Mouse (Mus musculus) kidney, postnatal 0 days (tissue): ENCODE results near the gene Olfr1040. TPM values are rescaled to one million over a fixed set of nuclear protein-coding genes. Genes with fewer than 3 reads are reported as not detected.
"Not testable (repeated sequence)": the region's sequence is repeated elsewhere in the genome, so short reads cannot be mapped to it uniquely, and the experiment has no call there.

Source experiments
- ATAC-seq: fragments of 200-750 bp; cut with Nextera tagmentation; replicated peaks from 2 replicates; pipeline ENCODE4 v1.8.0; 2017; ENCODE audit warnings: low read depth, moderate number of reproducible peaks, moderate TSS enrichment, moderate library complexity; ENCODE audit not compliant: low FRiP score
- DNase-seq: peaks from one replicate; pipeline ENCODE4 v3.0.0-alpha.2; 2016; ENCODE audit warnings: low spot score
- H3K27ac ChIP-seq: fragments of 300-500 bp; sonication (generic); 2 replicates; pipeline ENCODE4 v1.5.1; 2014; ENCODE audit warnings: mild to moderate bottlenecking
- H3K27me3 ChIP-seq: fragments of 300-500 bp; sonication (generic); 2 replicates; pipeline ENCODE4 v1.6.1; 2014; ENCODE audit warnings: low read length, mixed read lengths; ENCODE audit not compliant: insufficient read depth
- H3K36me3 ChIP-seq: fragments of 300-500 bp; sonication (generic); 2 replicates; pipeline ENCODE4 v1.6.1; 2014; ENCODE audit warnings: low read length, mixed read lengths; ENCODE audit not compliant: insufficient read depth
- H3K4me1 ChIP-seq: fragments of 300-500 bp; sonication (generic); replicated peaks from 2 replicates; pipeline ENCODE4 v1.6.1; 2014; ENCODE audit warnings: antibody characterized with exemption, low read length, mixed read lengths; ENCODE audit not compliant: insufficient read depth
- H3K4me2 ChIP-seq: fragments of 300-500 bp; sonication (generic); 2 replicates; pipeline ENCODE4 v1.6.1; 2014; ENCODE audit warnings: mild to moderate bottlenecking, low read length, moderate library complexity, mixed read lengths
- H3K4me3 ChIP-seq: fragments of 300-500 bp; sonication (generic); replicated peaks from 2 replicates; pipeline ENCODE4 v1.5.1; 2014; ENCODE audit warnings: low read depth, low read length
- H3K9ac ChIP-seq: fragments of 300-500 bp; sonication (generic); 2 replicates; pipeline ENCODE4 v1.6.1; 2014; ENCODE audit warnings: low read depth, low read length
- H3K9me3 ChIP-seq: fragments of 300-500 bp; sonication (generic); replicated peaks from 2 replicates; pipeline ENCODE4 v1.6.1; 2016; ENCODE audit warnings: low read length, inconsistent platforms, mixed read lengths
- CTCF ChIP-seq: IDR thresholded peaks from 2 replicates; pipeline ENCODE4 v1.5.1; 2016; ENCODE audit warnings: antibody characterized with exemption, low read depth, mild to moderate bottlenecking, moderate library complexity
- WGBS: fragments of 180-500 bp; shearing (Covaris S2); extraction: QIAGEN DNeasy Blood & Tissue Kit; methylation state at CpG from one replicate; pipeline ENCODE4 v1.1.7; 2014; 5-methylcytosine and 5-hydroxymethylcytosine counted together
- polyA plus RNA-seq: library from polyadenylated mRNA; unstranded; fragments of >200 nt; fragmentation: Nextera tagmentation; extraction: Ambion mirVana; gene quantifications from 2 replicates; pipeline ENCODE4 v1.2.1, GENCODE M21; 2015

The Olfr1040 gene
- polyA plus RNA-seq: not detected in 2 replicates

GRCm38 (mm10) chr2:86146632-86147031 lies at the start of gene Olfr1040:
Olfr1040 (minus strand) TSS chr2:86146732.
- no peak within 1 kb of the TSS for H3K27ac ChIP-seq
- H3K27me3 ChIP-seq: no peaks in the 10 kb centered on the region
- ATAC-seq (no peak), DNase-seq (no peak)
- no peaks in the 10 kb centered on the region for H3K4me1 ChIP-seq
- no peaks in the 10 kb centered on the region for H3K9me3 ChIP-seq
- H3K4me3 ChIP-seq: no peak within 1 kb of the TSS
- no peak within 1 kb of the TSS for H3K4me2 ChIP-seq
- H3K36me3 ChIP-seq: no peaks in the 10 kb centered on the region
- H3K9ac ChIP-seq: no peak within 1 kb of the TSS
- 80% methylated on average over 1 of the region's 1 CpGs for WGBS
- no peak for TF ChIP-seq CTCF

- Histone ChIP-seq H3K9me3 (no peaks in the 10 kb centered on the region), H3K36me3 (no peaks in the 10 kb centered on the region), H3K9ac (no peak overlapping the region), H3K27ac (no peak overlapping the region), H3K27me3 (no peaks in the 10 kb centered on the region), H3K4me1 (no peaks in the 10 kb centered on the region), H3K4me2 (no peak overlapping the region), H3K4me3 (no peak overlapping the region)
- 48% methylated on average over 1 of the region's 1 CpGs for WGBS
- no peak for TF ChIP-seq CTCF
- ATAC-seq (no peak), DNase-seq (no peak)
These were observed 49.3 kb upstream of the Olfr1040 start for GRCm38 (mm10) chr2:86195863-86196262.

- H3K4me3 ChIP-seq: no peak within 1 kb of the TSS
- no peaks in the 10 kb centered on the region for H3K9me3 ChIP-seq
- ATAC-seq (no peak), DNase-seq (no peak)
- no peak within 1 kb of the TSS for H3K27ac ChIP-seq
- no peak for TF ChIP-seq CTCF
- no peaks in the 10 kb centered on the region for H3K4me1 ChIP-seq
- no peaks in the 10 kb centered on the region for H3K27me3 ChIP-seq
- H3K36me3 ChIP-seq: no peaks in the 10 kb centered on the region
- no peak within 1 kb of the TSS for H3K9ac ChIP-seq
- H3K4me2 ChIP-seq: no peak within 1 kb of the TSS
These were observed 39.1 kb upstream of the Olfr1040 start, which contains the start of gene Olfr52 for GRCm38 (mm10) chr2:86185583-86185982. Olfr52 (minus strand) TSS chr2:86185683.

GRCm38 (mm10) chr2:86179950-86180349 lies 33.4 kb upstream of the Olfr1040 start:
- Histone ChIP-seq H3K27ac (no peak overlapping the region), H3K4me2 (no peak overlapping the region), H3K27me3 (no peaks in the 10 kb centered on the region), H3K36me3 (no peaks in the 10 kb centered on the region), H3K4me1 (no peaks in the 10 kb centered on the region), H3K4me3 (no peak overlapping the region), H3K9ac (no peak overlapping the region), H3K9me3 (no peaks in the 10 kb centered on the region)
- ATAC-seq (no peak), DNase-seq (no peak)
- 76% methylated on average over 3 of the region's 3 CpGs for WGBS
- TF ChIP-seq CTCF: no peak

GRCm38 (mm10) chr2:86177720-86178119 lies 31.2 kb upstream of the Olfr1040 start, which contains the start of gene Olfr1044:
Olfr1044 (minus strand) TSS chr2:86177820.
- H3K9ac ChIP-seq: no peak within 1 kb of the TSS
- H3K27me3 ChIP-seq: no peaks in the 10 kb centered on the region
- H3K27ac ChIP-seq: no peak within 1 kb of the TSS
- ATAC-seq (no peak), DNase-seq (no peak)
- no peak within 1 kb of the TSS for H3K4me2 ChIP-seq
- TF ChIP-seq CTCF: no peak
- no peaks in the 10 kb centered on the region for H3K36me3 ChIP-seq
- no peak within 1 kb of the TSS for H3K4me3 ChIP-seq
- no peaks in the 10 kb centered on the region for H3K4me1 ChIP-seq
- H3K9me3 ChIP-seq: no peaks in the 10 kb centered on the region

- H3K27me3 ChIP-seq: not testable (repeated sequence)
- 78% methylated on average over 7 of the region's 7 CpGs for WGBS
These were observed 28.9 kb upstream of the Olfr1040 start for GRCm38 (mm10) chr2:86175422-86175821.

GRCm38 (mm10) chr2:86167422-86167821 lies 20.9 kb upstream of the Olfr1040 start, which contains the start of gene Olfr1043:
Olfr1043 (minus strand) TSS chr2:86167522.
- H3K9me3 ChIP-seq: no peaks in the 10 kb centered on the region

More at GRCm38 (mm10) chr2:86175422-86175821, 28.9 kb upstream of the Olfr1040 start:
- not testable (repeated sequence) for ATAC-seq, H3K27ac ChIP-seq, H3K9me3 ChIP-seq, H3K4me1 ChIP-seq, DNase-seq, H3K4me2 ChIP-seq, H3K4me3 ChIP-seq, H3K36me3 ChIP-seq, H3K9ac ChIP-seq

More at GRCm38 (mm10) chr2:86167422-86167821, 20.9 kb upstream of the Olfr1040 start, which contains the start of gene Olfr1043:
- Histone ChIP-seq H3K9ac (no peak within 1 kb of the TSS), H3K36me3 (no peaks in the 10 kb centered on the region), H3K4me3 (no peak within 1 kb of the TSS), H3K27ac (no peak within 1 kb of the TSS), H3K4me1 (no peaks in the 10 kb centered on the region), H3K4me2 (no peak within 1 kb of the TSS), H3K27me3 (no peaks in the 10 kb centered on the region)
- 93% methylated on average over 2 of the region's 2 CpGs for WGBS
- ATAC-seq (no peak), DNase-seq (no peak)
- no peak for TF ChIP-seq CTCF
